Mouse (Mus musculus) CH12.LX (cell line): ENCODE data around the gene Ass1. TPM values are rescaled to one million over a fixed set of nuclear protein-coding genes. Genes with fewer than 3 reads are reported as not detected.

Experiments used
- DNase-seq: peaks from one replicate; pipeline ENCODE4 v3.0.0-alpha.2; 2013; ENCODE audit errors: extremely low read depth
- H3K27ac ChIP-seq: 2 replicates; pipeline ENCODE4 v1.5.1; 2012; ENCODE audit warnings: low read depth, mild to moderate bottlenecking, control low read depth, moderate library complexity; ENCODE audit not compliant: insufficient read depth
- H3K27me3 ChIP-seq: replicated peaks from 2 replicates; pipeline ENCODE3; 2012; ENCODE audit warnings: inconsistent platforms
- H3K36me3 ChIP-seq, 2 experiments: replicated peaks in 1 of 2; 2 replicates each; pipeline versions ENCODE3 to v1.6.1; 2012; ENCODE audit warnings: inconsistent platforms in 1 of 2, low read length in 1 of 2, mild to moderate bottlenecking in 1 of 2, mixed read lengths in 1 of 2, moderate library complexity in 1 of 2; ENCODE audit not compliant: control insufficient read depth in 1 of 2, insufficient read depth in 1 of 2
- H3K4me1 ChIP-seq, 2 experiments: 2 replicates each; pipeline ENCODE4 v1.6.1; 2012; ENCODE audit warnings: inconsistent platforms in 1 of 2, moderate library complexity in 1 of 2; ENCODE audit not compliant: insufficient read depth in 2 of 2, control insufficient read depth in 1 of 2
- H3K4me2 ChIP-seq: 2 replicates; pipeline ENCODE4 v1.6.1; 2012; ENCODE audit warnings: low read depth, mild to moderate bottlenecking, control low read depth; ENCODE audit not compliant: poor library complexity, insufficient read depth, severe bottlenecking
- H3K4me3 ChIP-seq, 3 experiments: fragments of 150-350 bp in 1 of 3; sonication (generic) in 1 of 3; replicated peaks in 1 of 3; 2 replicates each; pipeline versions ENCODE3 to v1.5.1; 2011 to 2012; ENCODE audit warnings: low read depth in 2 of 3, low read length in 2 of 3, mild to moderate bottlenecking in 2 of 3, moderate library complexity in 2 of 3, control low read depth in 1 of 3, improper control_type of control experiment in 1 of 3, inconsistent platforms in 1 of 3, mixed read lengths in 1 of 3; ENCODE audit not compliant: poor library complexity in 1 of 3
- H3K79me2 ChIP-seq: replicated peaks from 2 replicates; pipeline ENCODE4 v1.6.1; 2012; ENCODE audit warnings: mild to moderate bottlenecking, moderate library complexity; ENCODE audit not compliant: control insufficient read depth, poor library complexity, insufficient read depth, severe bottlenecking; ENCODE audit errors: extremely low read depth
- H3K9ac ChIP-seq: 2 replicates; pipeline ENCODE4 v1.6.1; 2012; ENCODE audit warnings: low read depth, mild to moderate bottlenecking, control low read depth, moderate library complexity; ENCODE audit not compliant: insufficient read depth
- H3K9me3 ChIP-seq: replicated peaks from 2 replicates; pipeline ENCODE3; 2012; ENCODE audit warnings: low read length, inconsistent platforms, mixed read lengths
- CTCF ChIP-seq, 2 experiments: IDR thresholded peaks in 1 of 2; conservative IDR thresholded peaks in 1 of 2; 2 replicates each; pipeline ENCODE4 v1.5.1; 2011 to 2012; ENCODE audit warnings: low read depth in 2 of 2, low read length in 2 of 2, improper control_type of control experiment in 1 of 2, inconsistent platforms in 1 of 2, mild to moderate bottlenecking in 1 of 2, moderate library complexity in 1 of 2
- EP300 ChIP-seq: IDR thresholded peaks from 2 replicates; pipeline ENCODE4 v1.6.1; 2011; ENCODE audit warnings: low read length, improper control_type of control experiment
- ETS1 ChIP-seq: conservative IDR thresholded peaks from 2 replicates; pipeline ENCODE4 v1.6.1; 2012; ENCODE audit warnings: low read depth, mild to moderate bottlenecking, inconsistent platforms, low read length, improper control_type of control experiment, moderate library complexity
- HCFC1 ChIP-seq: IDR thresholded peaks from 2 replicates; pipeline ENCODE4 v1.6.1; 2012; ENCODE audit warnings: low read depth, mild to moderate bottlenecking, inconsistent platforms, low read length, improper control_type of control experiment
- IRF4 ChIP-seq: IDR thresholded peaks from 2 replicates; pipeline ENCODE4 v1.6.1; 2014; ENCODE audit warnings: low read depth, mild to moderate bottlenecking, inconsistent platforms, low read length, improper control_type of control experiment
- JUN ChIP-seq: IDR thresholded peaks from 2 replicates; pipeline ENCODE4 v1.6.1; 2011; ENCODE audit warnings: low read depth, mild to moderate bottlenecking, low read length, improper control_type of control experiment, moderate library complexity; ENCODE audit not compliant: insufficient read depth
- MAX ChIP-seq: IDR thresholded peaks from 2 replicates; pipeline ENCODE4 v1.6.1; 2011; ENCODE audit warnings: low read length, improper control_type of control experiment
- MAZ ChIP-seq: IDR thresholded peaks from 2 replicates; pipeline ENCODE4 v1.6.1; 2012; ENCODE audit warnings: low read depth, mild to moderate bottlenecking, inconsistent platforms, low read length, improper control_type of control experiment, moderate library complexity
- MEF2A ChIP-seq: IDR thresholded peaks from 2 replicates; pipeline ENCODE4 v1.6.1; 2014; ENCODE audit warnings: low read depth, mild to moderate bottlenecking, inconsistent platforms, low read length, improper control_type of control experiment, borderline replicate concordance
- MXI1 ChIP-seq: IDR thresholded peaks from 2 replicates; pipeline ENCODE4 v1.6.1; 2011; ENCODE audit warnings: mild to moderate bottlenecking, low read depth, low read length, improper control_type of control experiment
- MYC ChIP-seq: IDR thresholded peaks from 2 replicates; pipeline ENCODE4 v1.6.1; 2011; ENCODE audit warnings: low read depth, mild to moderate bottlenecking, improper control_type of control experiment, low read length
- NRF1 ChIP-seq: IDR thresholded peaks from 2 replicates; pipeline ENCODE4 v1.6.1; 2014; ENCODE audit warnings: low read depth, mild to moderate bottlenecking, inconsistent platforms, low read length, improper control_type of control experiment, moderate library complexity
- POLR2A ChIP-seq: IDR thresholded peaks from 2 replicates; pipeline ENCODE4 v1.6.1; 2011; ENCODE audit warnings: low read depth, mild to moderate bottlenecking, improper control_type of control experiment, low read length
- POLR2AphosphoS2 ChIP-seq: IDR thresholded peaks from 2 replicates; pipeline ENCODE4 v1.6.1; 2011; ENCODE audit warnings: low read depth, low read length, improper control_type of control experiment
- RAD21 ChIP-seq: IDR thresholded peaks from 2 replicates; pipeline ENCODE4 v1.6.1; 2011; ENCODE audit warnings: low read depth, mild to moderate bottlenecking, low read length, improper control_type of control experiment, moderate library complexity
- RCOR1 ChIP-seq: conservative IDR thresholded peaks from 2 replicates; pipeline ENCODE4 v1.6.1; 2012; ENCODE audit warnings: low read depth, mild to moderate bottlenecking, inconsistent platforms, low read length, improper control_type of control experiment
- SIN3A ChIP-seq: IDR thresholded peaks from 2 replicates; pipeline ENCODE4 v1.6.1; 2012; ENCODE audit warnings: low read length, improper control_type of control experiment, inconsistent platforms
- UBTF ChIP-seq: IDR thresholded peaks from 2 replicates; pipeline ENCODE4 v1.6.1; 2012; ENCODE audit warnings: low read depth, mild to moderate bottlenecking, inconsistent platforms, low read length, improper control_type of control experiment, moderate library complexity
- USF2 ChIP-seq: conservative IDR thresholded peaks from 2 replicates; pipeline ENCODE4 v1.6.1; 2011; ENCODE audit warnings: low read depth, low read length, improper control_type of control experiment
- ZC3H11A ChIP-seq: IDR thresholded peaks from 2 replicates; pipeline ENCODE4 v1.6.1; 2012; ENCODE audit warnings: low read depth, mild to moderate bottlenecking, inconsistent platforms, low read length, improper control_type of control experiment
- ZNF384 ChIP-seq: IDR thresholded peaks from 2 replicates; pipeline ENCODE4 v1.6.1; 2012; ENCODE audit warnings: low read depth, low read length, improper control_type of control experiment, inconsistent platforms
- dilution Hi-C: fragments of 300-500 bp; cut with MboI; formaldehyde crosslinking; loops from 2 replicates; pipeline ENCODE4 v1.14.3; 2020; ENCODE audit warnings: low sequenced_read_pairs; ENCODE audit not compliant: extremely low pct_unique_long_range_greater_than_20kb, extremely low pct_ligation_motif_present
- in situ Hi-C: fragments of 300-500 bp; cut with MboI; formaldehyde crosslinking; loops from 3 replicates; pipeline ENCODE4 v1.14.3; 2019; ENCODE audit warnings: low sequenced_read_pairs, low pct_ligation_motif_present, low pct_unique_long_range_greater_than_20kb, mixed read lengths
- polyA plus RNA-seq: library from polyadenylated mRNA; unstranded; fragments of >175 nt; gene quantifications from 2 replicates; pipeline ENCODE4 v1.2.1, GENCODE M21; 2012; ENCODE audit warnings: low read depth; ENCODE audit not compliant: insufficient read length
- total RNA-seq, 2 experiments: library from RNA; depleted of rRNA; stranded (reverse); fragments of 300-350 nt in 1 of 2; fragments of >200 nt in 1 of 2; gene quantifications; 2 replicates each; pipeline ENCODE4 v1.2.3; 2012 to 2014

The Ass1 gene
- total and polyA plus RNA-seq, 3 experiments = 45.1 to 211 (median 87.8) TPM

DNA sequence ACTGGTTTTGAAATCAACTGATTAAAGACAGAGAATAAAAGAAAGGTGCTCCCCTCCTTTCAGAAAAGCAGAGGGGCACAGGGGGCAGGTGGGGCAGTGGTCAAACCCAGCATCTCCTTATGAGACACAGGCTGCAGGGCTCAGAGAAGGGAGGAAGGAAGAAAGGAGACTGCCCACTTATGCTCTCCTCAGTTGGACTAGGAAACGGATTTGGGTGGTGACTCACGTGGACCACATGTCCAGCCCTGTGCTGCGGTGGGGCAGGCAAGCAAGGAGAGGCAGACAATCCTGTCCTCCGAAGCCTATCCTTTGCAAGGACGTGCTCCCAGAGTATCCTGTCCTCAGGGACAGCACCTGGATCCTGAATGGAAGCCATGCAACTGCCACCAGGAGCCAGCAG lies 54.6 kb downstream of the Ass1 start:
- Histone ChIP-seq H3K4me2 (no peak overlapping the region), H3K27ac (no peak overlapping the region), H3K4me3 (no peak overlapping the region), H3K27me3 (no peaks in the 10 kb centered on the region), H3K9me3 (no peaks in the 10 kb centered on the region), H3K36me3 (peaks cover 0 to 20% of the 10 kb centered on the region in 2 experiments), H3K4me1 (no peaks in the 10 kb centered on the region), H3K9ac (no peak overlapping the region), H3K79me2 (no peaks in the 10 kb centered on the region)
- in situ Hi-C loops = no loop called here
- no peak for TF ChIP-seq MYC
- no peak for TF ChIP-seq MAZ
- TF ChIP-seq MAX = no peak
- no peak for TF ChIP-seq UBTF
- TF ChIP-seq SIN3A = no peak
- TF ChIP-seq ZNF384 = no peak
- TF ChIP-seq NRF1 = no peak
- no peak for TF ChIP-seq USF2
- no peak for TF ChIP-seq ETS1
- TF ChIP-seq POLR2A = no peak
- TF ChIP-seq RAD21 = no peak
- TF ChIP-seq ZC3H11A = no peak
- TF ChIP-seq MEF2A = no peak
- TF ChIP-seq IRF4 = no peak
- no peak for TF ChIP-seq EP300
- no peak for DNase-seq
- dilution Hi-C loops = no loop called here

DNA sequence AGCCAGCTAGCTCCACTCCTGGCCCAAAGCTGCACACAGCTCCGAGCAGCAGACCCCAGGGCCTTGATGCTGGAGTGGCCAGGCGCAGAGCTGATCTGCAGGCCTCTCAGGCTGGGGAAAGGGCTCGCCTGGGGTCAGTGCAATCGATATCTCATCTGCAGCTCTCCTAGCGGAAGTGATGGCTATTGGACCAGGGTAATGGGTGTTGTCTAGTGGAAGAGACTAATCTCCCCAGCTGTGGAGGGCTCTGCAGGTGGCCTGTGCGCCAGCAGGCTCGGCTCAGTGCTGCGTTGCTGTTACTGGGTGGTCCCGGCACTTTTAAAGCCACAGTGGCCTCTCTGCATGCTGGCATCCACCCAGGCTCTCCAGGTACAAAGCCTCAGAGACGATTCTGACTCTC lies 55.8 kb downstream of the Ass1 start:
- no peaks in the 10 kb centered on the region for H3K4me1 ChIP-seq
- dilution Hi-C loops (no loop called here), in situ Hi-C loops (no loop called here)
- TF ChIP-seq HCFC1 (no peak), USF2 (no peak), POLR2AphosphoS2 (no peak), MAX (no peak), UBTF (no peak), MXI1 (no peak), ZNF384 (no peak), CTCF (conservative IDR thresholded peaks at IDR 0.05 in 1 of 2, IDR thresholded peaks at IDR 0.05 in 1 of 2; ENCODE audit: low read depth in 2 of 2, low read length in 2 of 2) (no peak), POLR2A (no peak), JUN (no peak), NRF1 (no peak), MAZ (no peak), RCOR1 (no peak)
- peaks cover 0 to 13% of the 10 kb centered on the region in 2 experiments for H3K36me3 ChIP-seq
- H3K4me2 ChIP-seq = no peak overlapping the region
- H3K27me3 ChIP-seq = no peaks in the 10 kb centered on the region
- no peak for DNase-seq
- no peak overlapping the region for H3K9ac ChIP-seq
- H3K79me2 ChIP-seq = no peaks in the 10 kb centered on the region
- no peak overlapping the region for H3K27ac ChIP-seq
- H3K4me3 ChIP-seq = no peak overlapping the region
- H3K9me3 ChIP-seq = no peaks in the 10 kb centered on the region
